Comparison of ENCODE assay signal across 19 mouse cellular contexts in genomic region chr1:140306339-140306738, GRCm38 (mm10).
DNase-seq lines count a peak whose midpoint lies in the region; ATAC-seq and TF ChIP-seq lines count a peak whose summit lies in the region.
"Had no signal": no experiment of that assay in that cellular context is flagged by ENCODE, and none has a peak within 500 bp of the region (broad histone marks: within the 10 kb centered on the region; RNA-seq: fewer than 3 reads in every experiment).

No protein-coding gene starts in this region.

- ATAC-seq in kidney, embryonic 15.5 days (replicated peaks; ENCODE audit: low FRiP score) = no peak
- ATAC-seq in Patski = peak; percentile 62
- ATAC-seq: CD4-positive, CD25-positive, alpha-beta regulatory T cell, adult 4 months; forebrain, embryonic 16.5 days; intestine, embryonic 16.5 days had no signal

- CTCF ChIA-PET in Patski (lab: Charles Lee) = no interaction called here

- POLR2A ChIA-PET in Patski (lab: Charles Lee) = no interaction called here

- 43% methylated on average over 2 of the region's 2 CpGs for WGBS in kidney, adult 2 months
- 41% methylated on average over 2 of the region's 2 CpGs for WGBS in kidney, embryonic 15.5 days

- no peaks in the 10 kb centered on the region for H3K36me3 ChIP-seq in kidney, adult 2 months (ENCODE audit: control insufficient read depth, insufficient read depth, low read length)
- no peaks in the 10 kb centered on the region for H3K36me3 ChIP-seq in kidney, embryonic 15.5 days
- H3K36me3 ChIP-seq: G1E; hindbrain, embryonic 15.5 days; limb, embryonic 10.5 days had no signal

- H3K4me3 ChIP-seq in kidney, adult 2 months (ENCODE audit: insufficient read depth, low read depth, low read length) = no peak overlapping the region
- no peak overlapping the region for H3K4me3 ChIP-seq in kidney, embryonic 15.5 days (replicated peaks)
- H3K4me3 ChIP-seq: hindbrain, embryonic 15.5 days; limb, embryonic 10.5 days had no signal

- no peak overlapping the region for H3K4me2 ChIP-seq in kidney, embryonic 15.5 days
- H3K4me2 ChIP-seq: hindbrain, embryonic 15.5 days; liver, embryonic 11.5 days had no signal

- no peak for TF ChIP-seq CTCF in kidney, adult 2 months (conservative IDR thresholded peaks at IDR 0.05; ENCODE audit: insufficient read depth, insufficient read length, low read depth, low read length)
- TF ChIP-seq CTCF in Patski (IDR thresholded peaks at IDR 0.05) = no peak

- DNase-seq in embryo, embryonic 10.5 days (ENCODE audit: low spot score) = peak; percentile 3
- no peak for DNase-seq in embryo, embryonic 11 days
- DNase-seq in kidney, adult 2 months = peak; percentile 15
- DNase-seq in 3T3-L1 (ENCODE audit: low read depth, low spot score) (peak; percentile 84), Patski (ENCODE audit: low read depth, low spot score) (peak; percentile 13)
- DNase-seq in left cerebral cortex, postnatal 10 days (ENCODE audit: extremely low spot score in 1 of 2, low spot score in 2 of 2) = no peak
- DNase-seq in right cerebral cortex, adult 18-20 months = no peak
- DNase-seq: cerebellum, postnatal 10 days; layer of hippocampus, postnatal 36 days; spleen, adult 18-20 months; thymus, adult 18-20 months had no signal

- intact Hi-C loops in left cerebral cortex, postnatal 10 days (cut with DNase I) = no loop called here

- peaks cover 5% of the 10 kb centered on the region for H3K9me3 ChIP-seq in kidney, embryonic 15.5 days (replicated peaks)
- H3K9me3 ChIP-seq: hindbrain, embryonic 15.5 days; limb, embryonic 10.5 days had no signal

- no peak for TF ChIP-seq POLR2A in kidney, adult 2 months (IDR thresholded peaks at IDR 0.05; ENCODE audit: low read depth, low read length)

- in situ Hi-C loops in Patski (cut with MboI; ENCODE audit: low pct_unique_long_range_greater_than_20kb) = no loop called here

- no peaks in the 10 kb centered on the region for H3K27me3 ChIP-seq in kidney, adult 2 months (replicated peaks; ENCODE audit: control insufficient read depth, insufficient read depth, low read length)
- H3K27me3 ChIP-seq in kidney, embryonic 15.5 days = no peaks in the 10 kb centered on the region
- no peaks in the 10 kb centered on the region for H3K27me3 ChIP-seq in Patski
- H3K27me3 ChIP-seq: hindbrain, embryonic 15.5 days had no signal

- H3K4me1 ChIP-seq in kidney, adult 2 months (ENCODE audit: control insufficient read depth, insufficient read depth, low read length) = no peaks in the 10 kb centered on the region
- H3K4me1 ChIP-seq in kidney, embryonic 15.5 days = no peaks in the 10 kb centered on the region
- H3K4me1 ChIP-seq: hindbrain, embryonic 15.5 days; limb, embryonic 10.5 days had no signal

- H3K27ac ChIP-seq in kidney, adult 2 months (ENCODE audit: insufficient read depth, low read depth, low read length) = no peak overlapping the region
- H3K27ac ChIP-seq in kidney, embryonic 15.5 days = no peak overlapping the region
- H3K27ac ChIP-seq: hindbrain, embryonic 15.5 days; limb, embryonic 10.5 days had no signal

- no peak overlapping the region for H3K9ac ChIP-seq in kidney, embryonic 15.5 days
- H3K9ac ChIP-seq: hindbrain, embryonic 15.5 days had no signal

Comparison
In these comparisons a context has a peak if more than half of its experiments do, and no peak if none do; other contexts are left out.
1. DNase-seq: peak in embryo, embryonic 10.5 days (single experiment), kidney, adult 2 months (single experiment), 3T3-L1 (single experiment) and Patski (single experiment); none in embryo, embryonic 11 days (single experiment), left cerebral cortex, postnatal 10 days (0 of 2) and right cerebral cortex, adult 18-20 months (single experiment).